Mouse (Mus musculus) liver, adult 2 months (tissue): Measurements from ENCODE around the gene Amd1.

Source experiments
- CTCF ChIP-seq: fragments of 200-500 bp; IDR thresholded peaks from 2 replicates; pipeline ENCODE4 v1.5.1; 2011; ENCODE audit warnings: low read depth, low read length, control low read depth
- POLR2A ChIP-seq: fragments of 200-500 bp; IDR thresholded peaks from 2 replicates; pipeline ENCODE4 v1.6.1; 2011; ENCODE audit warnings: low read length, control low read depth; ENCODE audit not compliant: insufficient read depth; ENCODE audit errors: extremely low read depth

DNA sequence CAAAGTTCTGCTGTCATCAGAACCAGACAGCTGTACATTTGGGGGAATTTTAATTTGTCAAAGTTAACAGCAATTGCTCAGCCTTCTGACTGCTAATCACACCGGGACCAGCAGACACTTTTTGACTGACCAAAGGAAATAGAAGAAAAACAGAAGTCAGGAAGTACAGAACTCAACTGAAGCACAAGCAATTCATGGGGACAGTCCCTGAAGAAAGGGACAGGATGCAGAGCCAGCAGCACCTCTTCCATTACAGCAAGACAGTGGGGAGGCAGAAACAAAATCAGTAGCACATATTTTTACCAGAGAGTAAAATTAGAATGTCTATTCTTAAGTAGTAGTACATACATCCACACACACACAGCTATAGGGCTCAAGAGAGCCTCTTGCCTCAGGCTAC lies 15.2 kb downstream of the Amd1 start:
- TF ChIP-seq CTCF (no peak), POLR2A (no peak)
